Mouse (Mus musculus) intestine, postnatal 0 days (tissue): Measurements from ENCODE around the gene Mecom. TPM values are rescaled to one million over a fixed set of nuclear protein-coding genes. Genes with fewer than 3 reads are reported as not detected.

Experiments used
- ATAC-seq: fragments of 200-750 bp; cut with Nextera tagmentation; 2 replicates; pipeline ENCODE4 v1.8.0; 2017; ENCODE audit warnings: mild to moderate bottlenecking, moderate TSS enrichment, moderate library complexity
- H3K27ac ChIP-seq: fragments of 300-500 bp; sonication (generic); 2 replicates; pipeline ENCODE4 v1.5.1; 2014; ENCODE audit warnings: mild to moderate bottlenecking, low read depth, low read length, moderate library complexity
- H3K27me3 ChIP-seq: fragments of 300-500 bp; sonication (generic); replicated peaks from 2 replicates; pipeline ENCODE4 v1.6.1; 2014; ENCODE audit warnings: low read length, mixed read lengths; ENCODE audit not compliant: control insufficient read depth, insufficient read depth
- H3K36me3 ChIP-seq: fragments of 300-500 bp; sonication (generic); 2 replicates; pipeline ENCODE4 v1.6.1; 2014; ENCODE audit warnings: mild to moderate bottlenecking, moderate library complexity; ENCODE audit not compliant: control insufficient read depth, insufficient read depth
- H3K4me1 ChIP-seq: fragments of 300-500 bp; sonication (generic); replicated peaks from 2 replicates; pipeline ENCODE4 v1.6.1; 2014; ENCODE audit warnings: antibody characterized with exemption, low read length, mixed read lengths; ENCODE audit not compliant: control insufficient read depth, insufficient read depth
- H3K4me2 ChIP-seq: fragments of 300-500 bp; sonication (generic); replicated peaks from 2 replicates; pipeline ENCODE4 v1.6.1; 2014; ENCODE audit warnings: low read depth, mild to moderate bottlenecking, moderate library complexity
- H3K4me3 ChIP-seq: fragments of 300-500 bp; sonication (generic); 2 replicates; pipeline ENCODE4 v1.5.1; 2014; ENCODE audit warnings: low read depth, low read length
- H3K9ac ChIP-seq: fragments of 300-500 bp; sonication (generic); 2 replicates; pipeline ENCODE4 v1.6.1; 2014; ENCODE audit warnings: mild to moderate bottlenecking, low read depth, low read length
- H3K9me3 ChIP-seq: fragments of 300-500 bp; sonication (generic); 2 replicates; pipeline ENCODE4 v1.6.1; 2016; ENCODE audit warnings: mixed run types; ENCODE audit not compliant: control insufficient read depth
- CTCF ChIP-seq: sonication (generic); IDR thresholded peaks from 2 replicates; pipeline ENCODE4 v1.5.1; 2016; ENCODE audit warnings: low read depth, mild to moderate bottlenecking, control low read depth, antibody characterized with exemption, moderate library complexity
- WGBS: fragments of 180-500 bp; shearing (Covaris S2); extraction: QIAGEN DNeasy Blood & Tissue Kit; methylation state at CpG from one replicate; pipeline ENCODE4 v1.1.7; 2014; 5-methylcytosine and 5-hydroxymethylcytosine counted together
- polyA plus RNA-seq: library from polyadenylated mRNA; unstranded; fragments of >200 nt; fragmentation: Nextera tagmentation; extraction: Ambion mirVana; gene quantifications from 2 replicates; pipeline ENCODE4 v1.2.1, GENCODE M21; 2015

Mecom gene
- polyA plus RNA-seq, 1 experiment from 2014 or later = 7.7 TPM

- Histone ChIP-seq H3K4me2 (no peak overlapping the region), H3K27me3 (0 out of 2 replicates have a peak, but pooled peaks cover 4% of the 10 kb centered on the region), H3K27ac (no peak overlapping the region), H3K9ac (no peak overlapping the region), H3K36me3 (no peaks in the 10 kb centered on the region), H3K9me3 (no peaks in the 10 kb centered on the region), H3K4me1 (no peaks in the 10 kb centered on the region), H3K4me3 (no peak overlapping the region)
- WGBS = 53% methylated on average over 8 of the region's 8 CpGs
- peak; percentile 64 for ATAC-seq
- no peak for TF ChIP-seq CTCF
Observed at GRCm38 (mm10) chr3:30019411-30019810, 528.4 kb downstream of the Mecom start.

- H3K27ac ChIP-seq = no peak overlapping the region
- no peaks in the 10 kb centered on the region for H3K9me3 ChIP-seq
- H3K36me3 ChIP-seq = no peaks in the 10 kb centered on the region
- no peaks in the 10 kb centered on the region for H3K4me1 ChIP-seq
- H3K4me2 ChIP-seq = no peak overlapping the region
- WGBS = 38% methylated on average over 12 of the region's 12 CpGs
- no peak for ATAC-seq
- H3K9ac ChIP-seq = no peak overlapping the region
- no peak for TF ChIP-seq CTCF
- H3K4me3 ChIP-seq = no peak overlapping the region
- 0 out of 2 replicates have a peak, but pooled peaks cover 4% of the 10 kb centered on the region for H3K27me3 ChIP-seq
Observed at GRCm38 (mm10) chr3:30018202-30018601, 529.6 kb downstream of the Mecom start.

- no peak overlapping the region for H3K27ac ChIP-seq
- WGBS = 79% methylated on average over 5 of the region's 5 CpGs
- no peaks in the 10 kb centered on the region for H3K9me3 ChIP-seq
- no peaks in the 10 kb centered on the region for H3K36me3 ChIP-seq
- H3K9ac ChIP-seq = no peak overlapping the region
- no peak for ATAC-seq
- TF ChIP-seq CTCF = no peak
- H3K4me2 ChIP-seq = no peak overlapping the region
- 0 out of 2 replicates have a peak, but pooled peaks cover 4% of the 10 kb centered on the region for H3K27me3 ChIP-seq
- no peak overlapping the region for H3K4me3 ChIP-seq
- H3K4me1 ChIP-seq = no peaks in the 10 kb centered on the region
Observed at GRCm38 (mm10) chr3:30016766-30017165, 531.0 kb downstream of the Mecom start.

- 19% methylated on average over 10 of the region's 10 CpGs for WGBS
- H3K9me3 ChIP-seq = no peaks in the 10 kb centered on the region
- H3K36me3 ChIP-seq = no peaks in the 10 kb centered on the region
- H3K9ac ChIP-seq = no peak overlapping the region
- peak; percentile 29; the same call in 1 of the 2 replicates for ATAC-seq
- no peak overlapping the region for H3K27ac ChIP-seq
- H3K4me2 ChIP-seq = no peak overlapping the region
- H3K4me1 ChIP-seq = no peaks in the 10 kb centered on the region
- H3K4me3 ChIP-seq = no peak overlapping the region
- peak; percentile 82 for TF ChIP-seq CTCF
- peaks cover 18% of the 10 kb centered on the region; the same call in 1 of the 2 replicates for H3K27me3 ChIP-seq
Observed at GRCm38 (mm10) chr3:30014962-30015660, 532.7 kb downstream of the Mecom start.

GRCm38 (mm10) chr3:30014279-30014678 is 533.5 kb downstream of the Mecom start:
- H3K27ac ChIP-seq = no peak overlapping the region
- H3K36me3 ChIP-seq = no peaks in the 10 kb centered on the region
- no peaks in the 10 kb centered on the region for H3K9me3 ChIP-seq
- no peaks in the 10 kb centered on the region for H3K4me1 ChIP-seq
- H3K9ac ChIP-seq = no peak overlapping the region
- TF ChIP-seq CTCF = no peak
- no peak overlapping the region for H3K4me2 ChIP-seq
- peaks cover 22% of the 10 kb centered on the region; the same call in 1 of the 2 replicates for H3K27me3 ChIP-seq
- WGBS = 63% methylated on average over 1 of the region's 1 CpGs
- H3K4me3 ChIP-seq = no peak overlapping the region
- no peak for ATAC-seq

- no peak for ATAC-seq
- Histone ChIP-seq H3K4me1 (no peaks in the 10 kb centered on the region), H3K27me3 (peaks cover 21% of the 10 kb centered on the region; the same call in 1 of the 2 replicates), H3K36me3 (no peaks in the 10 kb centered on the region), H3K4me3 (peak overlapping the region; percentile 50), H3K4me2 (peak overlapping the region; percentile 81), H3K27ac (no peak overlapping the region), H3K9me3 (no peaks in the 10 kb centered on the region), H3K9ac (no peak overlapping the region)
- TF ChIP-seq CTCF = no peak
- 45% methylated on average over 1 of the region's 1 CpGs for WGBS
Observed at GRCm38 (mm10) chr3:30013416-30013815, 534.4 kb downstream of the Mecom start.
